Mouse (Mus musculus) liver, embryonic 16.5 days (tissue): ENCODE data around the gene Gm10985. TPM values are rescaled to one million over a fixed set of nuclear protein-coding genes. Genes with fewer than 3 reads are reported as not detected.

Source experiments
- ATAC-seq: fragments of 200-750 bp; cut with Nextera tagmentation; 2 replicates; pipeline ENCODE4 v1.8.0; 2017; ENCODE audit warnings: low read depth, mild to moderate bottlenecking, moderate number of reproducible peaks, moderate library complexity
- H3K27ac ChIP-seq: fragments of 300-500 bp; sonication (generic); 2 replicates; pipeline ENCODE4 v1.5.1; 2014; ENCODE audit warnings: mild to moderate bottlenecking, low read length
- H3K27me3 ChIP-seq: fragments of 300-500 bp; sonication (generic); 2 replicates; pipeline ENCODE4 v1.6.1; 2014; ENCODE audit warnings: low read depth, low read length, mixed read lengths; ENCODE audit not compliant: control insufficient read depth, insufficient read depth
- H3K36me3 ChIP-seq: fragments of 300-500 bp; sonication (generic); 2 replicates; pipeline ENCODE4 v1.6.1; 2014; ENCODE audit warnings: mild to moderate bottlenecking; ENCODE audit not compliant: control insufficient read depth, insufficient read depth
- H3K4me1 ChIP-seq: fragments of 300-500 bp; sonication (generic); 2 replicates; pipeline ENCODE4 v1.6.1; 2014; ENCODE audit warnings: low read depth, low read length, mixed read lengths; ENCODE audit not compliant: control insufficient read depth
- H3K4me2 ChIP-seq: fragments of 300-500 bp; sonication (generic); 2 replicates; pipeline ENCODE4 v1.6.1; 2014; ENCODE audit warnings: low read depth, low read length, mixed read lengths
- H3K4me3 ChIP-seq: fragments of 300-500 bp; sonication (generic); 2 replicates; pipeline ENCODE4 v1.5.1; 2014; ENCODE audit warnings: low read depth, mild to moderate bottlenecking, low read length
- H3K9ac ChIP-seq: fragments of 300-500 bp; sonication (generic); 2 replicates; pipeline ENCODE4 v1.6.1; 2014; ENCODE audit warnings: low read depth, low read length
- H3K9me3 ChIP-seq: fragments of 300-500 bp; sonication (generic); replicated peaks from 2 replicates; pipeline ENCODE4 v1.6.1; 2016; ENCODE audit warnings: low read length; ENCODE audit not compliant: control insufficient read depth
- WGBS: fragments of 180-500 bp; shearing (Covaris S2); extraction: QIAGEN DNeasy Blood & Tissue Kit; methylation state at CpG from one replicate; pipeline ENCODE4 v1.1.7; 2014; ENCODE audit not compliant: insufficient replicate concordance; 5-methylcytosine and 5-hydroxymethylcytosine counted together
- polyA plus RNA-seq: library from polyadenylated mRNA; unstranded; fragments of >200 nt; fragmentation: Nextera tagmentation; extraction: Ambion mirVana; gene quantifications from 2 replicates; pipeline ENCODE4 v1.2.1, GENCODE M21; 2015

Gene Gm10985
- polyA plus RNA-seq = not detected in 2 replicates

DNA sequence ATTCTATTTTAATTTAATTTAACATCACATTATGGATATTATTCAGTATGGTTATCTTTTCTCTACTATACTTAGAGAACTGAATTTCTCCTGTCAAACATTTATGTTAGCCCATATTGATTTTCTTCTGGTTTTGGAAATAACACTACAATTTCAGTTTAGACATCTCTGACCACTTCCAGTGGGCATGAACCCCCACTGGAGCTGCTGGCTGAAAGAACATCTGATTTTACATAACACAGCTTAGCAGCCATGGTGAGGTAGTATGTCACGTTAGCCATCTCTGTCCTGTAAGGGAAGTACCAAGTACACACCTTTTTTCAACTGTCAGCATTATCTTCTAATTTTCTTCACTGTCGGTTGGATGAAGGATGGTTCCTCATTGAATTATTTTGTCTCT is at the start of gene Gm10985:
Gene Gm10985 (plus strand): TSS at position 301 of the 400 bp plus-strand sequence.
- Histone ChIP-seq H3K27me3 (no peaks in the 10 kb centered on the region), H3K36me3 (no peaks in the 10 kb centered on the region), H3K27ac (no peak within 1 kb of the TSS), H3K9ac (no peak within 1 kb of the TSS), H3K4me2 (no peak within 1 kb of the TSS), H3K4me1 (no peaks in the 10 kb centered on the region), H3K9me3 (no peaks in the 10 kb centered on the region), H3K4me3 (no peak within 1 kb of the TSS)
- no peak for ATAC-seq
- 48% methylated on average over 2 of the region's 2 CpGs for WGBS

DNA sequence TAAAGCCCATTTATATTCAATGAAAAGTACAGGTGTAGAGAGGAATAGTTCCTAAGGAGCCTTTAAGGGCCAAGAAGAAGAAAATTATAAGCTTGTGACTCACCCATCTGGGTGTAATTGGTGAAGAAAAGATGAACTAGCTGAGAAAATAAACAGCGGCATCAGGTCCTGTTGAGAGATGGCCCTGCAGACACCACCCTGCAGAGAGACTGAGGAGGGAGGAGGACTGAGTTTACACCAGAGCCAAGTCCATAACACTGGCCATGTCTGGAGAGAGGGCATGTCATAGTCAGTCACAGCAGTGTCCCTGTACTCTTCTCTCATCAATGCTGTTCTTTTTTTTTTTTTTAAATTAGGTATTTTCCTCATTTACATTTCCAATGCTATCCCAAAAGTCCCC is 48.0 kb upstream of the Gm10985 start:
- no peak for ATAC-seq
- 79% methylated on average over 1 of the region's 1 CpGs for WGBS
- no peaks in the 10 kb centered on the region for H3K9me3 ChIP-seq
- no peaks in the 10 kb centered on the region for H3K4me1 ChIP-seq
- no peak overlapping the region for H3K9ac ChIP-seq
- no peak overlapping the region for H3K27ac ChIP-seq
- no peak overlapping the region for H3K4me2 ChIP-seq
- H3K36me3 ChIP-seq = no peaks in the 10 kb centered on the region
- no peaks in the 10 kb centered on the region for H3K27me3 ChIP-seq
- no peak overlapping the region for H3K4me3 ChIP-seq

DNA sequence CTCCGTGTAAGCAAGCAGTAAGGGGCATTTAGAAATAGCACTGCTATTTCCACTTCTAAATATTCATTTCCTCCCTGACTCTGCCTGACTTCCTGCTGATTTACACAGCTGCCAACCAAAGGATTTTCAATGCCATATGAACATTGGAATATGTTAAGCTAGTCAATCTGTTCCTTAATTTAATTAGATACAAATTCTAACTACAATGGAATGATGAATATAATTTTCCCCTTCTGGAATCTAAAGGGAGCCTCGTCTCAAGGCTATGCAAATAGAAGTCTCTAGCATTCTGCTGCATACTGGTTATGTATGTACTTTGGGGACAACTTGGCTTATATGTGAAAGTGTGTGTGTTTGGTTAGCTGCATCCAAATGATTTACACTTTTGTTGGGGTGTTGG is 45.2 kb upstream of the Gm10985 start:
- H3K36me3 ChIP-seq = no peaks in the 10 kb centered on the region
- H3K27me3 ChIP-seq = no peaks in the 10 kb centered on the region
- no peak overlapping the region for H3K27ac ChIP-seq
- no peak for ATAC-seq
- 37% methylated on average over 2 of the region's 2 CpGs for WGBS
- no peaks in the 10 kb centered on the region for H3K9me3 ChIP-seq
- no peaks in the 10 kb centered on the region for H3K4me1 ChIP-seq
- no peak overlapping the region for H3K4me2 ChIP-seq
- H3K4me3 ChIP-seq = no peak overlapping the region
- H3K9ac ChIP-seq = no peak overlapping the region

DNA sequence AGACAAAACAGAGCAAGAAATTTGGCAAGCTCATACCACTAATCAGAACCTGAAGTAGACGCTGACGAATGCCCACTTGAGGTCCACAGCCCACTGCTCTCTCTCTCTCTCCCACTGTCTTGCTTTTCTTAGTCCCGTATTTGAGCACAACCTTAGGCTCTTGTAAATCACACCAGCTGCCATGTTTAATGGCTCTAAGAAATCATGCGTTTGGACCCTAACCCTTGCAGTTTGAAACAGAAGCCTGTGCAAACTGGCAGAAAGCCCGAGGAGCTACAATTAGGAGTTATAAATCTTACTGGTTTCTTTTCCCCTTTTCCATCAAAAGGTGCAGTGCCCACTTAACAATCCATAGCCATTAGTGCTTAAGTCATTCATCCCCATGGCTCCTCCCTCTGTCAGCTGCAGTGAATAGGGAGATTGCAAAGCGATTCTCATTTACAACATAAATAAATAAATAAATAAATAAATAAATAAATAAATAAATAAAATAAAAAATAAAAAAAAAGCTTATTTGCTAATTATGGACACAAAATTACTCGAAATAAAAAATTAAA is 31.4 kb upstream of the Gm10985 start:
- Histone ChIP-seq H3K27ac (no peak overlapping the region), H3K4me2 (no peak overlapping the region), H3K9me3 (no peaks in the 10 kb centered on the region), H3K27me3 (no peaks in the 10 kb centered on the region), H3K4me1 (no peaks in the 10 kb centered on the region), H3K9ac (no peak overlapping the region), H3K36me3 (no peaks in the 10 kb centered on the region), H3K4me3 (no peak overlapping the region)
- 56% methylated on average over 7 of the region's 7 CpGs for WGBS
- ATAC-seq = no peak

DNA sequence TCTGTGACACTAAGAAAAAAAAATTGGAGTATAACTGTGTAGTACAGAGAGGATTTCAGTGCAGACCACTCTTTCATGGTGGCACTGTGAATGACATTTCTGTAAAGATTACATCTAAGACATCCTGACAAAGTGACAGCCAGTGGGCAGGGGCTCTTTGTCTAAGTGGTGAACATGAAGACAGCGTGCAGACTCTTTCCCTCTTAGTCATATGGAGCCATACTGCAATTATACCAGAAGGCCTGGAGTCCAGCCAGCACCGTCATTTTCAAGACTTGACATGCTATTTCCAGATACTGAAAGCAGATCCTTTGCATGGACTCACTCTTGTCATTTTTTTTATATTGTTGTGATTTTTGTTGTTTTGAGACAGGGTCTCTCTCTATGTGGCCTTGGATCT is 10.6 kb upstream of the Gm10985 start:
- Histone ChIP-seq H3K4me3 (no peak overlapping the region), H3K27ac (no peak overlapping the region), H3K4me2 (no peak overlapping the region), H3K36me3 (no peaks in the 10 kb centered on the region), H3K4me1 (no peaks in the 10 kb centered on the region), H3K27me3 (no peaks in the 10 kb centered on the region), H3K9me3 (no peaks in the 10 kb centered on the region), H3K9ac (no peak overlapping the region)
- 53% methylated on average over 2 of the region's 2 CpGs for WGBS
- no peak for ATAC-seq

DNA sequence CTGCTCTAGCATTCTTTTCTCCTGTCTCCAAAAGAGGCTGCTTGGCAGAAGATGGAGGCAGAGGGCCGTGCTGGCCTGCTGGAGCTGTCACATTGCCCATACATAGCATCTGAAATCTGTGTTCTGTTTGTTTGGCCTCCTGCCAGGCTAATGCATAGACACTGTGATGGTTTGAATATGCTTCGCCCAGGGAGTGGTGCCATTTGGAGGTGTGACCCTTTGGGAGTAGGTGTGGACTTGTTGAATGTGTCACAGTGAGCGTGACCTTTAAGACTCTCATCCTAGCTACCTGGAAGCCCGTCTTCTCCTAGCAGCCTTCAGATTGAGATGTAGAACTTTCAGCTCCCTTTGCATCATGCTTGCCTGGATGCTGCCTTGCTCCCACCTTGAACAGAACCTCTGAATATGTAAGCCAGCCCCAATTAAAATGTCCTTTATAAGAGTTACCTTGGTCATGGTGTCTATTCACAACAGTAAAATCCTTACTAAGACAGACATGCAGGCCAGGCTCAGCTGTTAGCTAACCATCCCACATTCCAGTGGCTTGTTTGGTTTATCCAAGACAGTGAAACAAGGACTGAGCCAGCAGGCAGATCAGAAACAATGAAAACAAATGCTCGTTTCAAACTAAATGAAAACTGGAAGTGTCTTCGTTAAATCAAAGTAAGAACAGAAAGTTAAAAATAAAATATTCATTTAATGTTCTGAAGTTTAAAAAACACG is 1.5 kb downstream of the Gm10985 start:
- no peak for ATAC-seq
- H3K4me1 ChIP-seq = no peaks in the 10 kb centered on the region
- H3K9ac ChIP-seq = no peak overlapping the region
- 56% methylated on average over 7 of the region's 7 CpGs for whole genome bisulfite sequencing
- no peaks in the 10 kb centered on the region for H3K36me3 ChIP-seq
- H3K9me3 ChIP-seq = no peaks in the 10 kb centered on the region
- no peaks in the 10 kb centered on the region for H3K27me3 ChIP-seq
- no peak overlapping the region for H3K4me3 ChIP-seq
- no peak overlapping the region for H3K27ac ChIP-seq
- H3K4me2 ChIP-seq = no peak overlapping the region

DNA sequence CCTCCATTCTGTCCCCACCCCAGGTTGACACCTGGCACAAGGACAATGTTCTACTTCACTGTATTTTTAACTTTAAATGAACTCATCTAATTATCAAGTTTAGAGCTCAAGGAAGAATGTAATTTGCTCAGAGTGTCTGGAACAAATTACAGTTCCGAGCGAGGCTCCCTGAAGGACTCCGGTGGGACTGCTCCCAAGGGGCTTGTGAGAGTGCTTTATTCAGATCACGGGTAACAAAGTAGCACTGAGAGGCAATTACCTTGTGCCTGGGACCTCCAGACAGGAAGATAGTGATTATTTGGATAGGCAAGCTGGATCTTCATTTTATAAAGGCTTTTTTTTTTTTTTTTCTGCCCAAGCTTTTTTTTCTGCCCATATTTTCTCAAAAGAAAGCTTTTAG is 2.8 kb downstream of the Gm10985 start:
- Histone ChIP-seq H3K27me3 (no peaks in the 10 kb centered on the region), H3K9ac (no peak overlapping the region), H3K4me3 (no peak overlapping the region), H3K27ac (no peak overlapping the region), H3K4me2 (no peak overlapping the region), H3K36me3 (no peaks in the 10 kb centered on the region), H3K9me3 (no peaks in the 10 kb centered on the region), H3K4me1 (no peaks in the 10 kb centered on the region)
- WGBS = 70% methylated on average over 4 of the region's 4 CpGs
- no peak for ATAC-seq

DNA sequence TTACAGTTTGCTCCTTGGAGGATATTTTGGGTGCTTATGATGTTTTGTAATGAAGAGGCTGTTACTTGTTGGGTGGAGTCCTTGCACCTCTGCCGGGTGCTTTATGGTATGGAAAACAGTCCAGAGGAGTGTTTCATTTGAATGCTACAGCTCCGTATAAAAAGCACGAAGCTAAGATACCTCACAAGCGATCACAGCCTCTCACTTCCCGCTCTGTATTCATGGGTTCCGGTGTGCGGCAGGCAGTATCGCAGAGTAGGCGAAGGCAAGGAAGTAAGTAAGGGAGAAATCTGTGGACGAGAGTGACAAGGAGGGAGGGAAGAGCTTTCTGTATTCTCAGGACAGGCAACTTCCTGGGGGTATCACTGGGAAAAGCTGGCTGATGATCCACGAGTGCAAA is 3.4 kb downstream of the Gm10985 start:
- Histone ChIP-seq H3K36me3 (no peaks in the 10 kb centered on the region), H3K9me3 (no peaks in the 10 kb centered on the region), H3K4me1 (no peaks in the 10 kb centered on the region), H3K27me3 (no peaks in the 10 kb centered on the region), H3K4me3 (no peak overlapping the region), H3K27ac (no peak overlapping the region), H3K4me2 (no peak overlapping the region), H3K9ac (no peak overlapping the region)
- ATAC-seq = no peak
- 70% methylated on average over 11 of the region's 11 CpGs for WGBS

DNA sequence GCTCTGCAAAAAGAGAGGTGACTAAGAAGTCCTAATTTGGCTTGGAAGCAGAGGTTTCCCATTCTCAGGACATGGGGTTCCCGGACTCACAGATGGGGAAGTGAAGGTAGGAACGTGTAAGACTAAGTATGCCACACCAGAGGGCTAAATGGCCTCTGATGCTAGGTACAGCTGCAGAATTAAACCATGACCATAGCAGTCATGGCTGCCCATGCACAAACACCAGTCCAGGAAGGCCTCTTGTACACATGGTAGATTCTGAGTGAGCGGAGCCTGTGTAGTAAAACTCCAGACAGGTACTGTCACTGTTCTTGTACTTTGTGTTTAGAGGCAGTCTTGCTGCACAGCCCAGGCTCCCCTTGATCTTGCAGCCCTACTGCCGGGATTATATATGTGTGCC is 9.4 kb downstream of the Gm10985 start:
- no peaks in the 10 kb centered on the region for H3K9me3 ChIP-seq
- WGBS = 63% methylated on average over 4 of the region's 4 CpGs
- H3K4me2 ChIP-seq = no peak overlapping the region
- no peaks in the 10 kb centered on the region for H3K27me3 ChIP-seq
- H3K4me1 ChIP-seq = no peaks in the 10 kb centered on the region
- no peak overlapping the region for H3K27ac ChIP-seq
- no peak for ATAC-seq
- H3K36me3 ChIP-seq = peaks cover 9% of the 10 kb centered on the region
- no peak overlapping the region for H3K9ac ChIP-seq
- H3K4me3 ChIP-seq = no peak overlapping the region
